Mouse (Mus musculus) embryonic facial prominence, embryonic 11.5 days (tissue): Measurements from ENCODE around the gene Kcnh2. TPM values are rescaled to one million over a fixed set of nuclear protein-coding genes. Genes with fewer than 3 reads are reported as not detected.

Experiments
- polyA plus RNA-seq: library from polyadenylated mRNA; unstranded; fragments of >200 nt; fragmentation: Nextera tagmentation; extraction: Ambion mirVana; gene quantifications from 2 replicates; pipeline ENCODE4 v1.2.1, GENCODE M21; 2014

The Kcnh2 gene
- polyA plus RNA-seq, 1 experiment from 2014 or later, result 4.2 TPM

Other genes starting within 250 kb of the Kcnh2 start
- gene Nupl2, start 186.6 kb downstream of the Kcnh2 start, polyA plus RNA-seq, result 21.1 and 22.1 TPM in 2 replicates
- 3.2 and 4.2 TPM in 2 replicates for gene Nos3, start 13.2 kb upstream of the Kcnh2 start, polyA plus RNA-seq
- gene Atg9b, start 40.5 kb upstream of the Kcnh2 start, polyA plus RNA-seq, result 0.18 and 0.21 TPM in 2 replicates
- 27.0 and 27.4 TPM in 2 replicates for gene Abcb8, start 42.1 kb upstream of the Kcnh2 start, polyA plus RNA-seq
- 0.42 and 0.45 TPM in 2 replicates for gene Asic3, start 61.8 kb upstream of the Kcnh2 start, polyA plus RNA-seq
- gene Cdk5, start 71.9 kb upstream of the Kcnh2 start, polyA plus RNA-seq, result 49.9 and 50.8 TPM in 2 replicates
- 16.5 and 20.6 TPM in 2 replicates for gene Slc4a2, start 72.2 kb upstream of the Kcnh2 start, polyA plus RNA-seq
- gene Fastk, start 93.7 kb upstream of the Kcnh2 start, polyA plus RNA-seq, result 77.8 and 88.2 TPM in 2 replicates
- 20.2 and 24.7 TPM in 2 replicates for gene Tmub1, start 96.2 kb upstream of the Kcnh2 start, polyA plus RNA-seq
- 40.0 and 45.1 TPM in 2 replicates for gene Agap3, start 100.6 kb upstream of the Kcnh2 start, polyA plus RNA-seq
- gene Gbx1, start 175.6 kb upstream of the Kcnh2 start, polyA plus RNA-seq, result 0.07 and 0.13 TPM in 2 replicates
- gene Asb10, start 189.4 kb upstream of the Kcnh2 start, polyA plus RNA-seq, result 0.24 and 0.36 TPM in 2 replicates
- gene 4931409K22Rik, start 205.2 kb upstream of the Kcnh2 start, polyA plus RNA-seq, result not detected in 2 replicates
- gene Abcf2, start 225.9 kb upstream of the Kcnh2 start, polyA plus RNA-seq, result 148 and 159 TPM in 2 replicates
- gene Chpf2, start 235.1 kb upstream of the Kcnh2 start, polyA plus RNA-seq, result 6.4 and 7.1 TPM in 2 replicates